Mouse (Mus musculus) gastrocnemius, adult 2 months (tissue): ENCODE measurements around the gene Cacna1e. TPM values are rescaled to one million over a fixed set of nuclear protein-coding genes. Genes with fewer than 3 reads are reported as not detected.

Experiments
- DNase-seq: peaks from one replicate; pipeline ENCODE4 v3.0.0; 2022
- H3K27ac ChIP-seq: fragments of 200-600 bp; 2 replicates; pipeline ENCODE4 v1.8.1; 2022; ENCODE audit warnings: mild to moderate bottlenecking
- H3K4me3 ChIP-seq: fragments of 200-600 bp; 2 replicates; pipeline ENCODE4 v1.8.1; 2022; ENCODE audit warnings: mild to moderate bottlenecking, moderate library complexity
- CTCF ChIP-seq: fragments of 200-600 bp; IDR thresholded peaks from 2 replicates; pipeline ENCODE4 v1.8.1; 2022; ENCODE audit warnings: antibody characterized with exemption, mild to moderate bottlenecking, moderate library complexity
- intact Hi-C: fragments of 180-260 bp; cut with DNase I; formaldehyde crosslinking; loops from one replicate; pipeline ENCODE4 v1.15.1; 2025
- total RNA-seq, 2 experiments: library from RNA; stranded (reverse); gene quantifications; 2 replicates each; pipeline ENCODE4 v1.2.3; 2021

The Cacna1e gene
- total RNA-seq, 2 experiments from 2014 or later = 0.05 to 0.06 TPM

DNA sequence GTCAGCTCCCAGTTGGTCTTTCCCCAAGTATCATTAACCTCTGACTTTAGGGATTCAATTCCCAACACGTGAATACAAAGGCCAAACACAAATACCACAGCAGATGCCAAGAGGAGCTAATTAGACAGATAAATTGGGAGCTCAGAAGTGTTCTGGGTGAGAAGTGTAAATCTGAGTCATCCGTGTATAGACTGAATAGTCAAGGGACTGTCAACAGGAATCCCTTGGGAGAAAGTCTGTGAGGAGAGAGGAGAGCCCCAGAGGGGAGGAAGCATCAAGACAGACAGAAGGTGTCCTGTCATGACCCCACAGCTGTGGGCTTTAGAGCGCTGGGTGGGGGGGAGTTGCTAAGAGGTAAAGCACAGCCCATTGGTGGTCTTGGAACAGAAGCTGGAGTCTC lies 276.9 kb downstream of the Cacna1e start:
- DNase-seq = no peak
- no peak overlapping the region for H3K27ac ChIP-seq
- intact Hi-C loops = no loop called here
- no peak overlapping the region for H3K4me3 ChIP-seq
- TF ChIP-seq CTCF = no peak

DNA sequence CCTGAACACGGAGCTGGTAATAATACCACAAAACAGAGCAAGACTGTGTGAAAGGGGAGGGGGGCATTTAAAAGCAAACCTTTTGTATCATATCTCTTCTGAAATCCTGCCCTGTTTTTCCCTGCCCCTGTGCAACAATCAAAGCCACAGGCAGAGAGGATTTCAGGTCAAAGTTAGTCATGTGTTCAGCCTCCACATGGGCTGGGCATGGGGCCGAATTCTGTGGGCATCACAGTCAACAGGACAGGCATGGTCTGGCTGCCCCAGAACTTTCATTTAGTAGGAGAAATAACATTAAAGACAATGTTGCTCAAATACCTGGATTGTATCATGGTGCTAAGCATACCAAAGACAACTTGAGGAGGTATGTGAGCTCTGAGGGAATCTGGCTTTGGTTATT lies 278.7 kb downstream of the Cacna1e start:
- intact Hi-C loops = no loop called here
- DNase-seq = no peak
- no peak overlapping the region for H3K27ac ChIP-seq
- H3K4me3 ChIP-seq = no peak overlapping the region
- no peak for TF ChIP-seq CTCF

DNA sequence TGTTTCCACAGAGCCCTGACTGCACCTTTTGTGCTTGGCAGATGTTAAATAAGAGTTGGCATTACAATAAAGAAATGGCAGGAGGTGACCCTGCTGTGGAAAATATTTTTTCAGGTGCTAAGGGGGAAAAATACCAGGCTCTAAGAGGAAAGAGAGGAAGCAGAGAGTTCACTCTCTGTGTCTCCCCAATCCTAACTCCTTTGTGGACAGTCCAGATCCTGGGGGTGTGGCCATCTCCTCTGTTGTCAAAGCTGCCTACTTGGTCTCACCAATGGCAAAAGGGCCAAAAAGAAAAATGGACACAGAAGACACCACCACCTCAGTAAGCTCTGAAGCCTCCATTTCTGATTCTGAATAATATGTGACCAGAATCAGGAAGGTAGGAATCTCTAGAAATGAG lies 280.5 kb downstream of the Cacna1e start:
- intact Hi-C loops = no loop called here
- H3K4me3 ChIP-seq = no peak overlapping the region
- no peak for DNase-seq
- no peak overlapping the region for H3K27ac ChIP-seq
- no peak for TF ChIP-seq CTCF

DNA sequence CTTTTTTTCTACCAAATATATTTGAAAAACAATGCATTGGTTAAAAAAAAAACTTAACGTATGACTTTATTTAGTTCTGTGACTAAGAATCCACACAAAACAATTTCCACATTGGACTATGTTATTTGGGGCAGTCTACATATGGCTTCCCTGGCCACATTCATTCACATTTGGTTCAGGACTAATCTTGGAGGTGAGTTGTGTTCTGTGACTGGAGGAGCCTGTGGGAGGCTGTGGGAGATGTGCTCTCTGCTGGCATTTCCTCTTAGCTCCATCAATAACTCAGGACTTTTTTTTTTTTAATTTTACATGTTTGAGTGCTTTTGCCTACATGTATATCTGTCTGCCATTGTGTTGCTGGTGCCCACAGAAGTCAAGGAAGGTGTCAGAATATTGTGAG lies 281.8 kb downstream of the Cacna1e start:
- no peak for TF ChIP-seq CTCF
- no peak for DNase-seq
- no peak overlapping the region for H3K27ac ChIP-seq
- H3K4me3 ChIP-seq = no peak overlapping the region
- intact Hi-C loops = no loop called here

DNA sequence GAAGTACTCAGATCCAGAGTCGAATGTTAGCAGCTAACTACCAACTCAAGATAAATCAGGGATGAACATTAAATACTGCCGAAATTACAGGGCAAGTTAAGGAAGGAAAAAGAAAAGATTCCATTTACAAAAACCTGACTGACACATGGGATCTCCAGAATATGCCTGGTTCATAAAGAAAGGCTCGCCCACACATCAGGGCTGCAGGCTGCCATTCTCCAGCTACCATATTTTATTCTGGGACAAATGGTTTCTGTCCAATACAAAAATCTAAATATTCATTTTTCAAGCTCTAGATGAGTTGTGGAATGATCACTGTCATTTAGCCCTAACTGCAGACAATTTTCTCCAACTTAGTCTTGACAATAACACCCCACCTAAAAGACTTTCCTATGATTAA lies 301.8 kb downstream of the Cacna1e start:
- no peak for DNase-seq
- TF ChIP-seq CTCF = no peak
- Histone ChIP-seq H3K4me3 (no peak overlapping the region), H3K27ac (no peak overlapping the region)
- intact Hi-C loops = no loop called here

DNA sequence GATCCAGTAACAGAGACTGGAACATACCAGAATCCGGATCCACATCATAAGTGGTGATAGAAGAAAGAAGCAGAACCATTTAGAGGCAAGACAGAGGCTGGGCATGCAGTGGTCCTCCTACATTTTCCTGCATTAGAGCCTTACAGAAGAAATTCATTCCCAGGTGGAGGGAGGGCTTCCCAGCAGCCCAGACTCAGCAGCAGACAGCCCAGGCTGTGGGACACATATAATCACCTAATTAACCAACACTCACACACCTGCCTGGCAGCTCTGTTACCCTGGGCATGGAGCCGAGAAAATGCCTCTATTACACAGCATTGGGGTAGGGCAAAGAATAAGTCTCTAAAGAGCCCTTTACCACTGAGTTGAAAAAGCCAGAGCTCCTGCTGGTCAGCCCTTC lies 304.4 kb downstream of the Cacna1e start:
- Histone ChIP-seq H3K27ac (no peak overlapping the region), H3K4me3 (no peak overlapping the region)
- intact Hi-C loops = no loop called here
- DNase-seq = no peak
- no peak for TF ChIP-seq CTCF

DNA sequence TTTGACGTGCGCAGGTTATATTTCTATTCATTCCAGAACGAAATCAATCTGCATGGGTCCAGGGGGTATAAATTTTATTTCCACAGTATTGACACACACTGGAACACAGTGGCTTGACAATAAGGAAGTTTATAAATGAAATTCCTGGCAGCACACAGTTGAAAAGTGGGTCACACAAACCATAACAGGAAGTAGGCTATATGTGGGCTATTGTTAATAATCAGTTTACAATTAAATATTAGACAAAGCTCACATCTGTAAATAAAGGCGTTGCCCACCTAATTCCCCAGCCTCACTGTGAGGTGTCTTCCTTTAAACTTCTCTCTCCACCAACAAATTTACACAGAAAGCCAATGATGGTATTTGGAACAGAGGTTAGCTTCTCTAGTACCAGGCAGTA lies 305.6 kb downstream of the Cacna1e start:
- no peak for TF ChIP-seq CTCF
- DNase-seq = no peak
- Histone ChIP-seq H3K4me3 (no peak overlapping the region), H3K27ac (no peak overlapping the region)
- intact Hi-C loops = no loop called here

GRCm38 (mm10) chr1:154576418-154576817 lies 307.9 kb downstream of the Cacna1e start:
- Histone ChIP-seq H3K4me3 (no peak overlapping the region), H3K27ac (no peak overlapping the region)
- no peak for DNase-seq
- intact Hi-C loops = no loop called here
- no peak for TF ChIP-seq CTCF

DNA sequence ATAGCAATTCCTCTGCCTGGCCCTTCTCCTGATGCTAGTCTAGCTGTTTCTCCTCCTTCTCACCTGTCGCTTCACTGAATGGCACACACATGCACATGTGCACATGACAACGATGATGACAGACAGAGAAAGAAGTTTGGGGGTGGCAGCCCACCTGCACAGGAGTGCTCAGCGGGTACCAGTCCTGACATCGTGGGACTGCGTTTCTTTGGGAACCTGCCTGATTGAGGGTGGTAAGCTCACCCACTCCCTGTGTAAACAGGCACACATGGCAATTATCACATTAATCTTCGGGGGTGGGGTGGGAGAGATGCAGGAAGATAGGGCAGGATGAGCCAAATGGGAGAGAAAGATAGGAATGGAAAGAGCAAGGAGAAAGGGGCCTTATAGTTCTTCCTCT lies 318.3 kb downstream of the Cacna1e start:
- H3K4me3 ChIP-seq = no peak overlapping the region
- H3K27ac ChIP-seq = no peak overlapping the region
- intact Hi-C loops = no loop called here
- no peak for TF ChIP-seq CTCF
- DNase-seq = no peak

DNA sequence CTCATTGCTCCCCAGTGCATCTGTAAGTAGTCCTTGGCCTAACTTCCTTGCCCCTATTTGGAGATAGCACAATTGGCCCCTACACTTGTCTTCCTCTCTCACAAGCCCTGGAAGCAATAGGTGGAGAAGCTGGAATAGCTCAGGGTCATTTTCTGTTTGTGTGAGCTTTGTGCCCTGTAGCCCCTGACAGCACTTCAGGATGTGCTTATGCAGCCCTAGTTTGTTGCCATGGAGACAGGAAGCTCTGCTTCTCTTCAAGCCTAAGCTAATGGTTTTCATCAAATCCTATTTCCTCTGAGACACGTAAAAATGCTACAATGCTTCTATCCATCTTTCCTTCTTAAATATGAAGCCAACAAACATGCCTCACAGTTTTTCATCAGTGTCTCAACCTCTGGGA lies 328.5 kb downstream of the Cacna1e start:
- Histone ChIP-seq H3K27ac (no peak overlapping the region), H3K4me3 (no peak overlapping the region)
- intact Hi-C loops = no loop called here
- DNase-seq = no peak
- no peak for TF ChIP-seq CTCF

DNA sequence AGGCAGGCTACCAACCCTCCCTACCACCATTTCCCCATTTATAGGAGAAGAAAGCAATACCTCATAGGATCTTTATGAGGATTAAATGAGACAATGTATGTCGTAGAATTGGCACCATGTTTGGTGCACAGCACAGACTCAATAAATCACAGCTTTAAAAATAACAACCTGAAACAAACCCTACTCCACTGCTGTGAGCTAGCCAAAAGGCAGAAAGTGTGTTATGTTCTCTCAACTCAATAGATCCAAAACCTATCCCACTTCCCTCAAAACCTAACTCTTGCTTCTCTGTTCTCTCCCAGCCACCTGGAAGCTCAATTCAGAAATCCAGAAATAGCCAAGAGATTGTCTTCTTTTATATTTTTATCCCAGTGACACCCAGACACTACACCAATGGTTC lies 331.2 kb downstream of the Cacna1e start:
- no peak for TF ChIP-seq CTCF
- intact Hi-C loops = no loop called here
- no peak for DNase-seq
- no peak overlapping the region for H3K27ac ChIP-seq
- no peak overlapping the region for H3K4me3 ChIP-seq

DNA sequence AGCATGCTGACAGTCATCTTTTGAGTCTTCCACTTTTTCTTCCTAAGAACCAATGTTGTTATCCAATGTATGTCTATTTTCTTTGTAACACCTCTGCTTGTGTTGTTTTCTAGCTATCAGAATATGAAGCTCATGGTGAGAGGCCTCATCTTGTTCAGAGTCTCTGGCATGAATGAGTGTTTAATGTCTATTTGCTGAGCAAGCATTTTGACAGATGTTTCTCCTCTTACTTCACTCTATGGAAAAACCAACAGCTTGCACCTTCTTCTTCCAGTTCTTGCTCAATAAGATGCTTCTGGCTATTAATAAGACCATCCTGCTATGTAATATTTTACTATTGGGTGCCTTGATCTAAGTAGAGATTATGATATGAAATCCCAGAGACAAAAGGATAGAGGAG lies 346.9 kb downstream of the Cacna1e start:
- Histone ChIP-seq H3K4me3 (no peak overlapping the region), H3K27ac (no peak overlapping the region)
- intact Hi-C loops = loop anchor here (10.0 kb wide), 1 partner anchor 187 kb away; no protein-coding TSS in a partner anchor
- no peak for TF ChIP-seq CTCF
- no peak for DNase-seq

DNA sequence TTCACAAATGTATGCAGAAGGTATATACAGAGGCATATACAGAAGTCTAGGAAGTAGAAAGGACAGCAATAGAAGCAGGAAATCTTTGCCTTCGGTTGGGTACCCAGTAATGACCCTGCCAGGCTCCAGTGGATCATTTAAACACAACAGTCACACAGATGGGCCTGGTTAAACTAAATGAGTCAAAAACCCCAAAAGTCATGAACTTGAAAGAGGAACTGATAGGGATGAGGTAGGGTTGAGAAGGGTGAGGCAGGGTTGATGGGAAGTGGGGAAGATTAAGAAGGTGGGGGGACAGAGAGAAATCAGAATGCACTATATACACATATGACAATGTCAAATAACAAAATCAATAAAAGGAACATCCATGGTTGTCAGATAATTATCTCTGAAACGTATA lies 347.5 kb downstream of the Cacna1e start:
- intact Hi-C loops = loop anchor here (10.0 kb wide), 1 partner anchor 188 kb away; no protein-coding TSS in a partner anchor
- DNase-seq = no peak
- Histone ChIP-seq H3K4me3 (no peak overlapping the region), H3K27ac (no peak overlapping the region)
- TF ChIP-seq CTCF = no peak

GRCm38 (mm10) chr1:154532987-154533940 lies 351.0 kb downstream of the Cacna1e start:
- H3K4me3 ChIP-seq = no peak overlapping the region
- no peak for TF ChIP-seq CTCF
- intact Hi-C loops = loop anchor here (10.0 kb wide), 1 partner anchor 192 kb away; no protein-coding TSS in a partner anchor
- no peak overlapping the region for H3K27ac ChIP-seq
- no peak for DNase-seq
